Mouse (Mus musculus) layer of hippocampus, adult 11-12 months (tissue): ENCODE measurements at regions not wholly inside any gene's neighbourhood (a gene's known extent, or its start where the extent isn't known, plus 50 kb on each side); places are given as distances from the start of the nearest gene placed in this dataset.

ENCODE experiments used
- DNase-seq: peaks from one replicate; pipeline ENCODE4 v3.0.0; 2022; ENCODE audit warnings: low spot score

DNA sequence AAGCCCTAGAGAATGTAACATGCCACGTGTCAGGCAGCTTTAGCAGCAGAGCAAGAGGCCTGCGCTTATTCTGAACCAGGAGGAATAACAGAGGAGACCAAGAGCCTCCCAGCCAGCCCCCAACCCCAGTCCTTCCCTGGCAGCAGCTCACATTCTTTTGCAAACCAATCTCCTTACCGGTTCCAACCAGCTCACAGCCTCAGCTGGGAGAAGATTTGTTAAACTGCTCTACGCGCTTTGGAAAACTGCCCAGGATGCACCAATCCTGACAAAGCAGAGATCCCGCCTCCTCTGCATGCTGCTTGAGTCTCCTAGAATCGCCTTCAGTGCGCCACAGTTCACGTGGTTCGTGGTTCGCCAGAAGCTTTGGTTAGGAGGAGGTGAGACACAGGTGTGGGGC, 51.8 kb downstream of the Gm9376 start:
- no peak for DNase-seq

DNA sequence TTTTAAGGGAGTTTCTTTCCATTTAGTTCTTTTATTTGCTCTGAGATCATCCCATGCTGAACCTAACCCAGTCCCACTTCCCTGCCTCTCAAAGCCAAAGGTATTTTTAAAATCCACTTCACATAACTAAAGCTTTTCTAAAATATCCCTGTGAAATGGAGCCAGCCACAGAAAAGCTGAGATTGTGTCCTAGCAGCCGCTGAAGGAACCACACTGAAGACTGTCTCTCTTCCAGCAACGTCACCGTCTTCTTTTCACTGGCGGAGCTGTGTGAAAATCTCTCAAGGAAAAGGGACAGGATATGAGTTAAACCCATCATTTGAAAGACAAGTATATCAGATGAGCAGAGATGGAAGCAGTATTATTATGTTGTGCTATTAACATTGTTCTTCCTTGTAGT, 53.3 kb downstream of the Gm9376 start:
- DNase-seq = no peak

DNA sequence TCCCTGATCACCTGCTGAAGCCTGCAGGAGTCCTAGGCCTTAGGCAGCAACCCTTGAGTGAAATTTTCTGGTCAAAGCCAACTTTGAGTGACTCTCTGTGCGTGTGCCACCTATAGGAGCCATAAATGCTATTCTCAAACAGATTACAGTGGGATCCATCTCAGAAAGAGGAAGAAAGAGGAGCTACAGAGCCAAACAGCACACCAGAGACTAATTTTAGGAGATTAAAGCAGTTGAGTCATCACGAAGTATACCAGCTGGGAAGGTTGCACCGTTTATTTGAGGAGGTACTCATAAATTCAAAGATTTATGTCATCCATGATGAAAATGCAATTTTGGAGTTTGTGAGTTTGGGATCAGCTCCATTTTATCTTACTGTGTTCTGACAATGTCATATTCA, 54.3 kb downstream of the Gm9376 start:
- no peak for DNase-seq

DNA sequence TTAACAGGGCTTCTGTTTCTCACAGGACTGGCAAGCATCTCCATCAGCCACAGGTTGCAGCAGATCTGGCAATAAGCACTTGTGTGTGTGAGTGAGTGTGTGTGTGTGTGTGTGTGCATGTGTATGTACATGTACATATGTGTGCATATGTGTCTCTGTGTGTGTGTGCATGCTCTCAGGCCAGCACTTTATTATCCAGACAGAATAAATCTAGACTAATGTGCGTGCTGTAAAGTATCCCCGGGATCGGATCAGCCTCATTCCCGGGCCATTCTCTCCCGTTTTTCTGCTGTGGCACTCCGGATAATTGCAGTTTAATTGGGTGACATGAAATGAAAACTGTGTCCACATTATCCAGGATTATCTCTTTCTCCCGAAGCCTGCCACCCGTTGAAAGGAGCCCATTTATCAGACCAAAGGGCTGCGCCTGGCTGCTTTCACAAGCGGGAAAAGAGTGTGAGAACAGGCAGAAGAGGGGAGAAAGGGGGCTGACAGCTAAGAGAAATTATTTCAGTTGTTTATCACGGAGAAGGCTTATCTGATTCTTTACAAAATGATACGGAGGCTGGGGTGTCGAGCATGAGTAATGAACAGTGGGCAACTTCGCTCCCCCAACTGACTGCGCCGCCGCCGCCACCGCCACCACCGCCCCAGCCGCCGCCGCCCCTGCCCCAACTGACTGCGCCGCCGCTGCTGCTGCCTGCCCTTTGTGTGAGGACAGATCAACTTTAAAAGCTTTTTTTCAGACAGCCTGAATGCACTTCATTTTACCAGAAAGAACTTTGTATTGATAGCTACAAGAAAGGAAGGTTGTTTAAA, 55.5 kb downstream of the Gm9376 start:
- no peak for DNase-seq

DNA sequence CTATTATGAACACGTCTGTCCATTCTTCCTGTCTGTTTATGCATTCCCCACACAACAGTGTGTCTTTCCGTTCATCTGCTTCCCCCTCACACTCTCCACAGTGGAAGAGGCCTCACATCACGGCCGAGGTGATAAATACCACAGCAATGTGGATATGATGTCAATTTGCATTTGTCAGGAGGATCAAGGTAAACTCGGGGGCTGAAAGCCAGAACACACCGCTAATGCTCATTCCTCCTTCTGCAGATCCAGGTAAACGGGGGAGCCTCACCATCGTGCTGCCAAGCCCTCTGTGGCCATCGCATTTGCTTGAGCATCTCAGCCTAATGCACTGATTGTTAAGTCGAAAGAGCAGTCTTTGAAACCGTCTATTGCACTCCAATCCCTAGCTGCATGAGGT, 56.1 kb downstream of the Gm9376 start:
- no peak for DNase-seq

DNA sequence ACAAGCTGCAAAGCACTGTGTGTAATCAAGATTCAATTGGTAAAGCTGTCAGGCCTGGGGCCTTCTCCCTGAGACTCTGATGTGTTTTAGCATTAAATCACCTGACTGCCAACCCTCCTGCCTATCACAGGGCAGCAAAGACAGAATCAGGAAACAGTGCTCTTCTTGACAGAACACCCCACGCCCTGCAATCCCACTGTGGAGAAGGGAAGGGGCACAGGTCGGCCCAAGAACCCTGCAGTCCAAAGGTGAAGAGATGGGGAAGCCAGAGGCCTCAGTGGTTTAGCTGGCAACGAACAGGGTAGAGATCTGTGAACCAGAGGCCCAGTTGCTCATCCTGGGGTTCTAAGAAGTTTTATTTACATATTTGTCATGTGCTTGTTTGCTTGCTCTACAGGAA, 71.3 kb downstream of the Gm9376 start:
- no peak for DNase-seq

DNA sequence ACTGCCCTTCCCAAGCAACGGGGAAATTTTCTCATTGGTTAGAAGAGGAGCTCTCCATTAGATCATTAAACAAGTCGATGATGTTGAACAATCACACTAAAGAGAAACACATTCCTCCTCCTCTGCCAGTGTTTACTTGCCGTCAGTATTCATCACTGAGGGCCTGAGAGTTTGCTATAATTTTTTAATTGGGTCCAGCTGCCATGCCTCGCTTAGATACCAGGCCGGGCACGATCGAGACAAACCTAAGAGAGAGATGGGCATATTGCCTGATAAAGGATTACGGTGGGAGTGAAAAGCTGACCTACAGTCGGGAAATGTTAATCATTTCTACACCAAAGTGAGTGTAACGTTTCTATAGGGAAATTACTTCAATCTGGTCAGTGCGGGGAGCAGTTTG, 96.2 kb downstream of the Gm9376 start:
- DNase-seq = no peak

DNA sequence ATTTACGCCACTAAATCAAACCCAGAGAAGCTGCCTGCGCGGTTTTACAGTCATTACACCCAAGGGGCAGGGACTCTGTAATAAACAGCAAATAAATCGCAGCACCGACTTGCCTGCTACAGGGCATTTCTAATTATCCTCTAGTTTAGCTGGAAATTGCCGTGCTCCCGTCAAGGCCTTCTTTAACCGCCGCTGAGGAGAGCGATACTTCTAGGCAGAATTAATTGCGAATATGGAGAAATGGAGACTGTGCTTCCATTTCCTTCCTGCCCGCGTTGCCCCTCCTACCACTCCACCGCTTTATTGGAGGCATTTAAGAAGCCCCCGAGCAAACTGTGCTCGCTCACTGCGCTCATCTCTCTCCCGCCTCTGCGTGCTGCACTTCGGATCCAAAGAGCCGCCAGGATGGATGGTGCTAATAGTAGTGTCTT, 96.6 kb downstream of the Gm9376 start:
- no peak for DNase-seq

DNA sequence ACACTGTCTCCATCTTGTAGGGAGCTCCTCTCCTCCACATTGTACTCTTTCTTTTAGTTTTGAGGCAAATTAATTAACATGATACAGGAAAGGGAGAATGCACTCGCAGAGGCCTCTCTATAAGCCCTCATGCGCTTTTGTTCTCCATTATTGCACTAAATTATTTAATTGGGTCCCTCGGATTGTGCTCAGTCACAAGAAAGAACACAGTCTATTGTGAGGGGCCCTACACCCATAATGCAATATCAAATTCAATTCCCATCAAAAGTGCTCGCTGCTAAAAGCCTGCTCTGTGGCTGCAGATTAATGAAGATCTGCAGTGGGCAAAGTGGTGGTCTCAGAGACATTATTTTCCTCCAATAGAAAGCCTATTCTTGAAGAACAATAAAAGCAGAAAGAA, 99.8 kb downstream of the Gm9376 start:
- no peak for DNase-seq

DNA sequence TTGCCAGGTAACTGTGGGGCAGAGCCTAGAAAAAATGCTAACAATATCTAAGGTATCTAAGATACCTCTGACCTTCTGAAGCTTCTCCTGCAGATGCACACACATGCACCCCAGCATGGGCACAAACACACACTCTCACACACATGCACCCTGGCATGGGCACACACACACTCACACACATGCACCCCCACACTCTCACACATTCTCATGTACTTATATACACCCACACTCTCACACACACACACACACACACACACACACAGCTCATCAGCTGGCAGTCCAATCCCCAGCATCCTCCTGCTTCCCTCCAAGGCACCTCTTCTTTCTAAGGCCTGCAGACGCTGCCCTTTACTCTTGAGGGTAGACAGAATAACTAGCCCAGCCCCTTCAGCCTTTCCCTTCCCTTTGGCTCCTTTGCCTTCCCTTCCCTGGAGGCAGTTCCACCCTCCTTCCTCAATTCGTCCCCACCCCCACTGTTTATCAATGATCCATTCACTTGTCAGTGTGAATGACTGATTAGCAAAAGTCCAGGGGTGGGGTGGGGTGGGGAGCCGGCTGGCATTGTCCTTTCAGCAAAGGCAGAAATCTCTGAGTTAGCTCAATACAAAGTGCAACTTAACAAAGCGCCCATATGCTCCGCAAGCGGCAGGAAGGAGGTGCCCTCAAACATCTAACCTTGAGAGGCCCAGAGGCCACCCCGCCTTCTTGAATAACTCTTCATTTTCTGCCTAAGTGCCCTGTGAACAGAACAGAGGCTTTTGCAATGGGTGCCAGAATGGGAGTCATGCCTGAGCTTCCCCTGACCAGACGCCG, 102.1 kb downstream of the Gm9376 start:
- no peak for DNase-seq

DNA sequence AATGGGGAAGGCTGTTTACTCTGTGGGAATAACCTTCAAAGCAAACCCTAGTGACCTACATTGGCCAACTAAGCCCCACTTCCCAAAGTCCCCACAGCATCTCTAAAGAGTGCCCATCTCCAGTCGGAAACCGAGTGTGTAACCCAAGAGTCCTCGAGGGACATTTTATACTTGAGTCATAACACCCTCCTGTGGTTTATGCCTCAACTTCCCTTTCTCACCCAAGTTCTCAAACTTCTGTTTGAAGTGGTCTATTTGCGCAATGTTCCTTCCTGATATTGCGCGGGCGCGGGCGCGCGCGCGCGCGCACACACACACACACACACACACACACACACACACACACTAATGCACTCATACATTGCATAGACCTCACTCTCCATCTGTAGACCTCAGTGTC, 104.6 kb downstream of the Gm9376 start:
- DNase-seq = no peak

DNA sequence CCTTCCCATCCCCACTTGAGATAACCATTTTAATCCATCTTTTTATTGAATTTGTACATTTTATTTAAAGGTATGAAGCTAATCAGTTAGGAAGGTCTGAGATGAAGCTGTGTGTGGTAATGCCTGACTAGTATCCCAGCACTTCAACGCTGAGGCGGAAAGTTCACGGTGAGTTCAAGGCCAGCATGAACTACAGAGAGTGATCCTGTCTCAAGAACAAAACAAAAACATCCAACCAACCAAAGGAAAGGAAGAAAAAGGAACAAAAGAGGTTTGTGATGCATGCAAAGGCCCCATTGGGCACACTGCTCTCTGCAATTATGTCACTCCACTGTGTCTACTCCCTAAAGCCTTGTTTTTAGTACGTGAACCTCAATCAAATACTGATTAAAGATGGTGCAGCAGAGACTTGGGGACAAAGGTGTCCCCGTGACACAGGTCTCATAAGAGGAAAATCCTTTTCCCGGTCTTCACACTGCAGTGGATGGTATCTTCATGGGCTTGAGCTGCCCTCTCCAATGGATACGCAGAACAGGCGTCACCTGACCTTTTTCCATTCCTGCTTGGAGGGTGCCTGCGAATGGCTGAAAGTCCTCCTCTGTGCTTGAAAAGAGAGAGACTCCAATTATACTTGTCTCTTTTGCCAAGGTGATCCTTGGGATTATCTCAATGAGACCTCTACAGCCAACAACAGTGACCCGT, 108.2 kb downstream of the Gm9376 start:
- no peak for DNase-seq

DNA sequence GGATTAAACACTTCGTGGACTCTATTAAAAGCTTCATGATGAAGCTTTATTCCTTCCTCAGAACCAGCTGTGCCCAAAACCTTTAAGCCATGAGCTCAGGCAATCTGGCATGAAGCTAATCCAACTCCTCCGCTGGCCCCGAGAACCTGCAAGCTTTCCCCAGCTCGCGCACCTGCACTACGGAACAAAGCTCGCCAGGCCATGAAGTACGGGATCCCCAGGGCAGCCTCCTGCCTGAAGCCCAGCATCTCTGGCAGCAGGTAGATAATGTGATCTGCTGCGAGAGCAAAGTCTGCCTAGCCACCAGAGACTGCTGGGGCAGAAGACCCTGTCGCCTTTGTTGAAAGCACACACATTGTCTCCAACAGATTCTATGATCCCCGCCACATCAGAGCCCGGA, 108.9 kb downstream of the Gm9376 start:
- DNase-seq = no peak

DNA sequence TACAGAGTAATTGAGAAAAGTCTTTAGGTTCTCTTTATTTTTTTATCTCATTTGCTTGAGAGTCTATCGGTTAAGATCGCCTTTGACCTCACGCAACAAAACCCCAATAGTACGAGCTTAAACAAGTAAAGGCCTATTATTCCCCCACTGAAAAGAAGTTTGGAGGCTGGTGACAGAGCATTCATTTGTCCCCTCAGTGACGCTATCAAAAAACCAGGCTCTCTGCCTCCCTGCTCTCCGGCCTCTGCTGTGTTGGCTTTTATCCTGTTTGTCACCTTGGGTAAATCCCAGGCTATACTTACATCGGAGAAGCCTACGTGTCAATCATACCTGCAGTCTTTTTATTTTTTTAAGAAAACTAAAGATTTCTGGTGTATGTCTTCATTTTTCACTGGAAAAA, 112.9 kb downstream of the Gm9376 start:
- DNase-seq = no peak

DNA sequence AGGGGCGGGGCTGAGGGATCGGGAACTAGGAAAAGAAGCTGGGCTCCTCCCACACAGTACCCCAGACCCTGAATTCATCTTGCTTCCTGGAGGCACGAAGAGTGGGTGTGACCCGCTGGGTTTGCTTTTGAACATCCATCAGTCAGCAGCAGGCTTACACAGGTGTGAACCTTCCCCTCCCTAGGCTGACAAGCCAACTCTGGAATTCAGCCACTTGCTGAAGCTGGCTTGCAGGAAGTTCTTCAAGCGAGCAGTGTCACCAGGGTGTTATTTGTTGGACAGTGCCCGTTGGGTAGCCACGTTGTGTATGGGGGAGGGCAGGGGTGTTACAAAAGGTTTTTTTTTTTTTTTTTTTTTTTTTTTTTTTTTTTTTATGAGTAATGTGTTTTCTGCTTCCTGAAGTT, 118.8 kb downstream of the Gm9376 start:
- no peak for DNase-seq

DNA sequence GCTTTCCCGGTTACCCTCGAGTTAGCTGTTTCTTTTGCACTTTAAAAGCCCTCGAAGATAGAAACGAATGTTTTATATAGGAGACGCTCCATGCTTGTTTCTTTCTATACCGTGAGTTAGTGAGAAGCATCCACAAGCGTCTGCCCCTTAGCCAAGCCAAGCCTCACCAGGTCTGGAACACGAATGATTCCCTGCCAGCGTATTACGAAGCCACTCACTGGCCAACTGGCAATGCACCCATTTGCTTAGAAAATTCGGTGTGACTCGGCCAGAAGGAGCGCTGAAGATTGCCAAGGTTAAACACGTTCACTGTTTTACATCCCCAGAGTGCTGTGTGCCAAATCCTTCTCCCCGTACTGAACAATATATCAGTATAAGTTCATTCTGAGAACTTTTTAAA, 121.3 kb downstream of the Gm9376 start:
- DNase-seq = no peak

DNA sequence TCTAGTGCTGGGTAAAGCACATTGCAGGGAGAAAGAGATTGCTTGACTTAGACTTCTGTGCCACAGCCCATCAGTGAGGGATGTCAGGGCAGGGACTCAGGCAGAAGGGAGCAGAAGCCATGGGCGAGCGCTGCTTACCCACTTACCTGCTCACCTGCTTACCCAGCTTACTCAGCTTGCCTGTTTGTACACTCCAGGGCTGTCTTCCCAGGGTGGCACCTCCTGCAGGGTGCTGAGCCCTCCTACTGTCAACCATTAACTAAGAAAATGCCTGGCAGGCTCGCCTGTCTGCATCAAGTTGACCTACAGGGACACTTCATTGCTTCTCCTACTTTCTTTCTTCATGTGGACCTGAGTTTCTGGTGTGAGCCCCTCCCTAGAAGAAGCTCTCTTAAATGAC, 124.0 kb downstream of the Gm9376 start:
- DNase-seq = no peak

DNA sequence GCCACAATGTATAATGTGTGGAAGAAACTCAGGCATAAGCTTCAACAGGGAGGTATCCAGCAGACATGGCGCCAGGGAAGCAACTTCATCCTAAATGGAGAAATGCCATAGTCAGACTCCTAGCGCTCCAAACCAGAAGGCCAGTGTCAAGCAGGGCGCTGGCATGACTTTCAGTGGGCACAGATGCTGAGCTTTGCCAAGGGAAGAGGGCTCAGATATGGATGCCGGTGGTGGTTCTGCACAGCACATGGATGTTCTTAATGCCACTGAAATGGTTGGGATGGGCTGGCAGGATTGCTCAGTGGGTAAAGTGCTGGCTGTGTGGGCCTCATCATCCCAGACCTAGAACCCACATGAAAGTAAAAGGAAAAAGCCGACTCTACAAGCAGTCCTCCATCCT, 124.8 kb downstream of the Gm9376 start:
- no peak for DNase-seq

DNA sequence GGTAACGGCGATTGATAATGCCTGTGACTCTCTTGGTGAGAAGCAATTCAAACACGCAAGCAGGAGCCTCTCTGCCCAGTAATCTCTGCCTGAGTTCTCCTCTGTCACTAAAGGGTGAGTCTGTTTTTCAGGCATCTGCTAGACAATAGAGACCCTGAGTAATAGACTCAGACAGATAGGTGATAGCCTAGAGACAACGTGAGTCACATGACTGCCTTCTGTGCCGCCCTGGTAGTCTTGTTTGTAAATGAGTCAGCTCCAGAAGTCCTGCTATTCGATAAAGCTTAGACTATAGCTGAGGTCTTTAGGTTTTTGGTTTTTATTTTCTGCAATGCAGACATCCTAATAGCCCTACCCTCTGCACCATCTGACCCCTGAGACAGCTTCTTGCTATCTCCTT, 126.9 kb downstream of the Gm9376 start:
- DNase-seq = no peak

DNA sequence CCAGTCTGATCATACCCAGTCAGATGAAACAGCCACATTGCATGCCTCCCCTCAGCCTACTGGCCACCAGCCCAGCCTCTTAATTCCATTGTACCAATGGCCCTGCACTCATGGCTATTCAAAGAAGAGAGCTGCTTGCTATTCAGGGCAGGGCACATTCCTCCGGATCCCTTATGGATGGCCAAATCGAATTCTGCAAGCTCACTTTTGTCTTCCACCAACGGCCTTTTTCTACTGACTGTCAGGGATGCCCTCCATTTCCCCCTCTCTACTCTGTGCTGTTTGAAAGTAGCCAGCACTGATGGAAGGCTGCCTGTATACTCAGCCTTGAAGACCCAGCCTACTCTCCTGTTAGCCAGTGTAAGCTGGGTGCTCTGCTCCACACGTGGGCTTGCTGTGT, 147.5 kb downstream of the Gm9376 start:
- DNase-seq = no peak

DNA sequence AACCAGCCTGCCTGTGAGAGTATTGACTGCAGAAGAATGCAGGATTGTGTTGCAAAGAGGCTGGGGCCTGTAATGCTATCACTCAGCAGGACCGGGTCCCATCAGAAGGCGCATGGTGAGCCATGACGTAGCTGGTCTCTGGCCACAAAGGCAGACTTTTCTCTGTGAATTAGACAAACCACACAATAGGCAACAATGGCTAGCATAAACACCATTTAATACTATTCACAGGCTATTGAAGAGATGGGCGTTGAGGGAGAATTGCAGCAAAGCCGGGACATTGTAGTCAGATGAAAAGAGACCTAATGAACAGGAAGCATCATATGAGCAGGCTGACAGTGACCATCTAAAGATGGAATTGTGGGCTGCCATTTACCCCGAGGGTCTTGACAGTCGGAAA, 149.4 kb downstream of the Gm9376 start:
- DNase-seq = no peak

DNA sequence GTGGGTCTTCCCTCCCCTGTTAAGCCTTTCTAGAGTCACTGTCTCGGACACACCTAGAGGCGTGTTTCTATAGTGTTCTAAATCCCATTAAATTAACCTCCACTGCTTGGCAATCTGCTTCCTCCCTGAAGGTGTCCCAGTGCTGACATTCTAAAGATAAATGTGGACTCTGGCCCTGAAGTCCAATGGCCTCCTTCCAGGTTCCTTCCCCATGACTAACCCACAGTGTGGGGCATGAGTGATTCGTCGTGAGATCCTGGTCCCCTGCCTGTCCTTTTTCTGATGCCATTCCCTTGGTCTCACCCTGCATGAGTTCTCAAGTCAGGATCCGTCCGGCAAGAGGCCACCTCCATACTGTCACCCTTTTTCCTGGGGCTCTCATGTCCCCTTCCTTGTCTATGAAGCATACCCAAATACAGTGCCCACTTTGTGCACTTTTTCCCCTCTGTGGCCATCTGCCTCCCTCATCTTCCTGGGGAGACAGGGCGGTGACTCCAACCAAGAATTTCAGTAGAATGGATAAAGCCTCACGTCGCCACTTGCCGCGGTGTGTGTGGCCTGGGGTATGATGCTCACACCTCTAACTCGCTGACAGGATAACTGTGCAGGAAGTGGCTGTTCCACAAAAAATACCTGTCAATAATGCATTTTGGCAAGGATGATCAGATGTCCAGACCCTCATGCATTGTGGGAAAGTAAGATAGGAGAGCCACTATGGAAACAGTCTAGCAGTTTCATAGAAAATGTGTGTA, 152.9 kb downstream of the Gm9376 start:
- DNase-seq = no peak
